Mouse (Mus musculus): ENCODE data around the gene Mul1. TPM values are rescaled to one million over a fixed set of nuclear protein-coding genes. Genes with fewer than 3 reads are reported as not detected.

Gene Mul1
- polyA plus RNA-seq, 1 experiment, result not detected

DNA sequence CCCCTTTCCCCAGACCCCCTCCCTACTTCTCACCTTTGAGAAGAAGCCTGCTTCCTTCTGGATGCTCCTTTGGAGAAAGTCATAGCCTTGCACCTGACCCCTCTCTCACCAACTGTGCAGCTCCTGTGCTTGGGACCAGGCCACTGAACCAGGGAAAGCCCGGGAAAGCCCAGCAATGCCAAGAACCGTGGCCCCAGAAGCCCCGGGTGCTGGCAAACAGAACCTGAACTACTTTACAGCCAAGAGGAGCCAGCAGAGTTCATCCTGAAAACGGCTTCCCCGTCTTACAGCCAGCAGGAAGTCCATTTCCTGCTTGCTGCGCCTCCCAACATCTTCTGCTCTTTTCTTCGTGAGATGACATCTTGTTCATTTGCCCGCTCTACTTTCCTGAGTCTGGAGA, 48.2 kb downstream of the Mul1 start:
- 68% methylated on average over 8 of the region's 8 CpGs for WGBS
- Histone ChIP-seq H3K4me3 (ENCODE audit: insufficient read depth, low read depth, low read length) (no peak overlapping the region), H3K4me1 (ENCODE audit: control insufficient read depth, insufficient read depth, low read length) (peaks cover 31% of the 10 kb centered on the region), H3K27ac (ENCODE audit: insufficient read depth, low read depth, low read length) (no peak overlapping the region)
- TF ChIP-seq CTCF (IDR thresholded peaks at IDR 0.05; ENCODE audit: insufficient read depth, low read depth, low read length) (no peak), POLR2A (IDR thresholded peaks at IDR 0.05; ENCODE audit: insufficient read depth, low read depth, low read length) (no peak)

DNA sequence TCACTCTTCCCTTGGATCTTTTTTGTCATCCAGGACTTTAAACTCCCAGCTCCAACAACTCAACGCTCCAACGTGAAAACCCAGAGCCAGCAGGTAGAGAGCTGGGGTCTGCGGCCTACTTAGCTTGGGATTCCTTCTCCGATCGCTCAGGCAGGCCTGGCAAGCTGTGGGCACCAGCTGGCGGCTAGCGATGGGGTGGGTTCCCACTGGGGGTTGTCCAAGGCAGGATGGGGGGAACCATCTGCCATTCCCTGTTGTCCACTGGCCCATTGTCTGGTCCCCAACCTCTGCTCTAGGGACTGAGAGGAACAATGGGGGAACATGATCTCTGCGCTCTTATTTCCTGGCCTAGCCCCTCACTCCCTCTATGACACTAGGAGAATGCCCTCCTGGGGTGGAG, 53.8 kb downstream of the Mul1 start:
- Histone ChIP-seq H3K4me1 (ENCODE audit: control insufficient read depth, insufficient read depth, low read length) (peaks cover 36% of the 10 kb centered on the region), H3K27ac (ENCODE audit: insufficient read depth, low read depth, low read length) (peak overlapping the region; percentile 32; the same call in 1 of the 2 replicates), H3K4me3 (ENCODE audit: insufficient read depth, low read depth, low read length) (no peak overlapping the region)
- no peak for TF ChIP-seq CTCF (IDR thresholded peaks at IDR 0.05; ENCODE audit: insufficient read depth, low read depth, low read length)
- WGBS, result 61% methylated on average over 8 of the region's 8 CpGs

DNA sequence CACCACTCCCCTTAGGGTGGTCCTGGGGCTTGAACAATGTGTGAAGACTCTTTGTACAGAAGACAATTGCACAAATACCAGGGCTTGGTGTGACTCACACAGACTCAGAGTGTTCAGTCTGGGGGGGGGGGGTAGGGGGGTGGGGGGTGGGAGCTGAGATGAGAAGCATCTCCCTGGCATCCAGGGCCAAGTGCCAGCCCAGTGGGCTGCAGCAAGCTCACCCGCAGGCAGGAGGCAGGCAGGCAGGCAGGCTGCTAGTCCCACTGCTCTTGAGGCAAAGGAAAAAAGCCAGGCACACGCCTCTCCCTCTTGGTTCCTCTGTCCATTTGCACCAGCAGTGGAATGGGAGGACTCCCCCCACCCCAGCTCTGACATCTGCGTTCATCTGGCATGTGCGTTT, 56.6 kb downstream of the Mul1 start:
- peaks cover 56% of the 10 kb centered on the region for H3K4me1 ChIP-seq (ENCODE audit: control insufficient read depth, insufficient read depth, low read length)
- 27% methylated on average over 4 of the region's 4 CpGs for WGBS
- H3K4me3 ChIP-seq (ENCODE audit: insufficient read depth, low read depth, low read length), result no peak overlapping the region
- H3K27ac ChIP-seq (ENCODE audit: insufficient read depth, low read depth, low read length), result peak overlapping the region; percentile 81
- no peak for TF ChIP-seq CTCF (IDR thresholded peaks at IDR 0.05; ENCODE audit: insufficient read depth, low read depth, low read length)
- TF ChIP-seq POLR2A (IDR thresholded peaks at IDR 0.05; ENCODE audit: insufficient read depth, low read depth, low read length), result no peak

Other genes starting within 250 kb of the Mul1 start
- 181 and 298 TPM in 2 replicates for gene Hp1bp3, start 218.4 kb upstream of the Mul1 start, polyA plus RNA-seq (2012; ENCODE audit: insufficient read depth, insufficient read length, low replicate concordance, missing spikeins)
- gene Sh2d5, start 184.3 kb upstream of the Mul1 start, polyA plus RNA-seq (2012; ENCODE audit: insufficient read depth, insufficient read length, low replicate concordance, missing spikeins), result not detected in 2 replicates
- gene Kif17, start 184.2 kb upstream of the Mul1 start, polyA plus RNA-seq (2012; ENCODE audit: insufficient read depth, insufficient read length, low replicate concordance, missing spikeins), result not detected in 2 replicates
- 218 TPM in 1 of 2 replicates, not detected in the other for gene Ddost, start 129.9 kb upstream of the Mul1 start, polyA plus RNA-seq (2012; ENCODE audit: insufficient read depth, insufficient read length, low replicate concordance, missing spikeins)
- gene Pink1, start 108.4 kb upstream of the Mul1 start, polyA plus RNA-seq (2012; ENCODE audit: insufficient read depth, insufficient read length, low replicate concordance, missing spikeins), result not detected in 2 replicates
- not detected in 2 replicates for gene Cda, start 66.7 kb upstream of the Mul1 start, polyA plus RNA-seq (2012; ENCODE audit: insufficient read depth, insufficient read length, low replicate concordance, missing spikeins)
- not detected in 2 replicates for gene Fam43b, start 38.1 kb upstream of the Mul1 start, polyA plus RNA-seq (2012; ENCODE audit: insufficient read depth, insufficient read length, low replicate concordance, missing spikeins)
- 114 and 206 TPM in 2 replicates for gene Camk2n1, start 19.6 kb downstream of the Mul1 start, polyA plus RNA-seq (2012; ENCODE audit: insufficient read depth, insufficient read length, low replicate concordance, missing spikeins)
- not detected in 2 replicates for gene Vwa5b1, start 201.2 kb downstream of the Mul1 start, polyA plus RNA-seq (2012; ENCODE audit: insufficient read depth, insufficient read length, low replicate concordance, missing spikeins)

Measured in olfactory bulb, adult 2 months (tissue).